Mouse (Mus musculus) thymus, adult 2 months (tissue): ENCODE measurements around the gene Spsb1.

ENCODE experiments used
- CTCF ChIP-seq: fragments of 200-500 bp; IDR thresholded peaks from 2 replicates; pipeline ENCODE4 v1.5.1; 2012; ENCODE audit warnings: mild to moderate bottlenecking, control low read depth, low read length, moderate library complexity, borderline replicate concordance; ENCODE audit not compliant: control insufficient read depth, poor library complexity, insufficient read depth; ENCODE audit errors: extremely low read depth
- POLR2A ChIP-seq: fragments of 200-500 bp; IDR thresholded peaks from 2 replicates; pipeline ENCODE4 v1.6.1; 2012; ENCODE audit warnings: mild to moderate bottlenecking, low read length, control low read depth, moderate library complexity; ENCODE audit not compliant: control insufficient read depth, poor library complexity, insufficient read depth; ENCODE audit errors: extremely low read depth

GRCm38 (mm10) chr4:149975730-149976254, 20.9 kb upstream of the Spsb1 start:
- no peak for TF ChIP-seq CTCF
- TF ChIP-seq POLR2A, result no peak
